11 mouse cellular contexts compared by ENCODE assay signal in the genomic region with DNA sequence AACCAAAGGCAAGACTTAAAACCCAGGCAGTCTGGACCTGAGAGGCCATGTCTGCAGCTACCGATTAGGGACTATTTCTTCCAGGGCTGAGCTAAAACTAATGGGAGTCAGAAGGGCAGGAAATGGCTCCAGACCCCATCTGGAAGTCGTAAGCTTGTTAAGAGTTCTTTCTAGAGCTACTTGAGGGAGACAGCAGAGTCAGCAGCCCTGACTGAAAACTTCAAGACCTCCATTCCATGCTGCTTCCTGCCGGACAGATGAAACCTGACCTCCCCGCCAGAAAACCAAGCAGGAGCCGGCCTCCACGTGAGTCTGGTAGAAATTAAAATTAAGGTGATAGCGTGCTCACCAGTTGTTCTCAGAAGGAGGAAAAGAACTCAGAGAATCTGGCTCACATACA.
DNase-seq lines count a peak whose midpoint lies in the region; ATAC-seq and TF ChIP-seq lines count a peak whose summit lies in the region.
"Had no signal": no experiment of that assay in that cellular context is flagged by ENCODE, and none has a peak within 500 bp of the region (broad histone marks: within the 10 kb centered on the region; RNA-seq: fewer than 3 reads in every experiment).

No protein-coding gene starts in this region.

- no peaks in the 10 kb centered on the region for H3K27me3 ChIP-seq in kidney, embryonic 15.5 days
- no peaks in the 10 kb centered on the region for H3K27me3 ChIP-seq in limb, embryonic 14.5 days (ENCODE audit: control insufficient read depth, insufficient read depth, low read length)
- H3K27me3 ChIP-seq: forebrain, embryonic 15.5 days had no signal

- 19% methylated on average over 7 of the region's 7 CpGs for WGBS in kidney, embryonic 15.5 days
- WGBS in limb, embryonic 14.5 days, result 10% methylated on average over 7 of the region's 7 CpGs

- peak; percentile 12 to 37 for DNase-seq in kidney, postnatal 25 days
- DNase-seq in NIH3T3 (ENCODE audit: low read depth), result peak; percentile 53
- peak; percentile 49 for DNase-seq in embryo, embryonic 11 days
- DNase-seq in limb, embryonic 14.5 days (ENCODE audit: low spot score), result peak; percentile 56
- no peak for DNase-seq in c-Kit-positive CD71-positive TER-119-positive erythroid progenitor cells, embryonic 14.5 days (ENCODE audit: low spot score)
- DNase-seq in cerebellum, postnatal 10 days, result no peak
- DNase-seq: lung, postnatal 4 days; spleen, adult 18-20 months; thymus, adult 18-20 months had no signal

- TF ChIP-seq POLR2A in limb, embryonic 14.5 days (IDR thresholded peaks at IDR 0.05; ENCODE audit: borderline replicate concordance, extremely low read depth, insufficient read depth, insufficient read length), result no peak

- no peak for ATAC-seq in kidney, embryonic 15.5 days (replicated peaks; ENCODE audit: low FRiP score)
- peak; percentile 59; the same call in 1 of the 2 replicates for ATAC-seq in limb, embryonic 14.5 days (ENCODE audit: low FRiP score, low read depth)
- ATAC-seq: forebrain, embryonic 15.5 days had no signal

- H3K9me3 ChIP-seq in kidney, embryonic 15.5 days (replicated peaks), result no peaks in the 10 kb centered on the region
- no peaks in the 10 kb centered on the region for H3K9me3 ChIP-seq in limb, embryonic 14.5 days (ENCODE audit: control insufficient read depth, low read length)
- H3K9me3 ChIP-seq: forebrain, embryonic 15.5 days had no signal

- H3K27ac ChIP-seq in kidney, embryonic 15.5 days, result no peak overlapping the region
- peak overlapping the region; percentile 21 for H3K27ac ChIP-seq in limb, embryonic 14.5 days (replicated peaks; ENCODE audit: low read depth, low read length)
- H3K27ac ChIP-seq: forebrain, embryonic 15.5 days had no signal

- H3K9ac ChIP-seq in kidney, embryonic 15.5 days, result no peak overlapping the region
- no peak overlapping the region for H3K9ac ChIP-seq in limb, embryonic 14.5 days (ENCODE audit: low read depth, low read length, severe bottlenecking)
- H3K9ac ChIP-seq: forebrain, embryonic 15.5 days had no signal

- H3K4me3 ChIP-seq in kidney, embryonic 15.5 days (replicated peaks), result no peak overlapping the region
- H3K4me3 ChIP-seq in limb, embryonic 14.5 days (replicated peaks; ENCODE audit: low read length), result no peak overlapping the region
- H3K4me3 ChIP-seq: forebrain, embryonic 15.5 days had no signal

- no peaks in the 10 kb centered on the region for H3K36me3 ChIP-seq in kidney, embryonic 15.5 days
- H3K36me3 ChIP-seq in limb, embryonic 14.5 days (ENCODE audit: control insufficient read depth, insufficient read depth, low read length), result no peaks in the 10 kb centered on the region
- H3K36me3 ChIP-seq: forebrain, embryonic 15.5 days had no signal

- peaks cover 27% of the 10 kb centered on the region for H3K4me1 ChIP-seq in kidney, embryonic 15.5 days
- H3K4me1 ChIP-seq in limb, embryonic 14.5 days (ENCODE audit: control insufficient read depth, insufficient read depth, low read length), result peaks cover 34% of the 10 kb centered on the region

- H3K4me2 ChIP-seq in kidney, embryonic 15.5 days, result no peak overlapping the region
- no peak overlapping the region for H3K4me2 ChIP-seq in limb, embryonic 14.5 days (replicated peaks; ENCODE audit: low read depth, low read length, severe bottlenecking)
- H3K4me2 ChIP-seq: forebrain, embryonic 15.5 days had no signal

Comparison
In these comparisons a context has a peak if more than half of its experiments do, and no peak if none do; other contexts are left out.
1. DNase-seq: peak in kidney, postnatal 25 days (2 of 2), NIH3T3 (single experiment), embryo, embryonic 11 days (single experiment) and limb, embryonic 14.5 days (single experiment); none in c-Kit-positive CD71-positive TER-119-positive erythroid progenitor cells, embryonic 14.5 days (single experiment) and cerebellum, postnatal 10 days (0 of 2).